Mouse (Mus musculus): Measurements from ENCODE around the gene Plcb4.

- TF ChIP-seq POLR2A (IDR thresholded peaks at IDR 0.05; ENCODE audit: low read depth, low read length) (no peak), CTCF (IDR thresholded peaks at IDR 0.05; ENCODE audit: borderline replicate concordance, insufficient read depth, low read length) (no peak)
Measured at GRCm38 (mm10) chr2:135828446-135828845, 169.6 kb downstream of the Plcb4 start.
